Mouse (Mus musculus): ENCODE results near the gene Pld5.

GRCm38 (mm10) chr1:176000599-176000998 is 274.5 kb downstream of the Pld5 start:
- TF ChIP-seq CTCF (IDR thresholded peaks at IDR 0.05; ENCODE audit: low read depth) (no peak), EP300 (IDR thresholded peaks at IDR 0.05; ENCODE audit: low read depth) (no peak)
